Mouse (Mus musculus) brain, embryonic 14.5 days (tissue): ENCODE measurements around the gene Dync1i2.

Experiments
- CTCF ChIP-seq: fragments of 200-500 bp; IDR thresholded peaks from 2 replicates; pipeline ENCODE4 v1.5.1; 2012; ENCODE audit warnings: inconsistent platforms, mild to moderate bottlenecking, moderate library complexity, borderline replicate concordance; ENCODE audit not compliant: insufficient read depth, insufficient read length; ENCODE audit errors: extremely low read depth
- POLR2A ChIP-seq: fragments of 200-500 bp; IDR thresholded peaks from 2 replicates; pipeline ENCODE4 v1.6.1; 2012; ENCODE audit warnings: mild to moderate bottlenecking, inconsistent platforms, borderline replicate concordance; ENCODE audit not compliant: poor library complexity, insufficient read depth, insufficient read length, severe bottlenecking; ENCODE audit errors: extremely low read depth

DNA sequence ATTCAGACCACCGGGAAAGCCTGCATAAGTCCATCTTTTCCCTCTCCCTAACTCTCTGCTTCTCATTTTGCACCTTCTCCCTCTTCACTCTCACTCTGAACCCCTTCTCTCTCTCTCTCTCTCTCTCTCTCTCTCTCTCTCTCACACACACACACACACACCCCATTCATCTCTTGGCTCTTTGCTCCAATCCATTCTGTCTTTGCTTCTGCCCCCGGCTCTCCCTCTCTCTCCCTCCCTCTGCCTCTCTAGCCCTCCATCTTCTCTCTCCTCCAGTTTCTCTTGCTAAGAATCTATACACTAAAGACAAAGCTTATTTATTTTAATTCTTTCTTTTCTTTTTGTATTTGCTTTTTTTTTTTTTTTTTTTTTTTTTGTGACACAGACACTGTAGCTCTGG is 98.2 kb downstream of the Dync1i2 start:
- TF ChIP-seq CTCF: no peak
- no peak for TF ChIP-seq POLR2A
